Mouse (Mus musculus) embryo, embryonic 10.5 days (tissue): Measurements from ENCODE around the gene Vwa7.

ENCODE experiments used
- DNase-seq: peaks from one replicate; pipeline ENCODE4 v3.0.0-alpha.2; 2015; ENCODE audit warnings: low spot score

The Vwa7 gene

DNA sequence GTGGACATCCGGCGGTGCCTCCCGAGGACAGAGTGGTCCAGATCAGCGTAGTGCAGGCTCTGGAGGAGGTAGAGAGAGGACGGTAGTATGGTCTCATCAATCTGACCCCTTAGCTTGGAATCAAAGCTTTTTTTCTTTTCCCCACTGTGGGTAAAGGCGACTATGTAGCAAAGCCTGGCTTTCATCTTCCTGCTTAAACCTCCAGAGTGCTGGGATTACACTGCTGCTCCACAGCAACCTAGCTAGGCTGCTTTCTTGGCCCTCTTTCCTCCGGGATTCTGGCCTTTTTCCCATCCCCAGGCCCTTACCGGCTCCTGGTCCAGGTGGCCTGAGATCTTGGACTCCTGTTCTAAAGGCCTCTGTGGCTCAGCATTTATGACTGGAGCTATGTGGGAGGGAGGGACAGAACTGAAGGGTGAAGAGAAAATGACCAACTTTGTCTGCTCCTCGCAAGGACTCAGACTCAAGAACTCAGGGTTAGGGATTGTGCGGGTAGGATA is 48.0 kb downstream of the Vwa7 start:
- no peak for DNase-seq

- DNase-seq, result peak; percentile 82
These were observed 48.9 kb downstream of the Vwa7 start, which contains the start of gene Ly6g6c for GRCm38 (mm10) chr17:35064951-35065947. TSS of gene Ly6g6c (plus strand) at chr17:35065388.

DNA sequence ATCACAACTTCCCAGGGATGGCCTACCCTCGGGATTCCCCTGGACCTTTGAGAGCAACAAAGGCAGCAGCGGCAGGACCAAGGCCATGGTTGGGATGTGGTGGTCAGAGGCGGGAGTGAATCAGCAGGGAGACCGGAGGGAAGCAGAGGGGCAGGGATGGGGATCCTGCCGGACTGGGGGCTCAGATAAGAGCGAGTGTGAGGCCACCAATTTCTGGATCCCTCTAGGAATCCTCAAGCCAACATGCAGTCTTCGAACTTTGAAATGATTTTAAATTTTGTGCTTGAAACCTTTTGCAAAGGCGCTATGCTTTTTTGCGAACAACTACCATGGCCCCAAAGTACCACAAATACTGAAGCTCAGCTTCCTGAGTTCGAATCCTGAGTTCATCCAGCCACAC is 49.7 kb downstream of the Vwa7 start, which contains the start of gene Mpig6b:
Mpig6b (minus strand) TSS at position 101 of the 400 bp plus-strand sequence.
- DNase-seq, result no peak

DNA sequence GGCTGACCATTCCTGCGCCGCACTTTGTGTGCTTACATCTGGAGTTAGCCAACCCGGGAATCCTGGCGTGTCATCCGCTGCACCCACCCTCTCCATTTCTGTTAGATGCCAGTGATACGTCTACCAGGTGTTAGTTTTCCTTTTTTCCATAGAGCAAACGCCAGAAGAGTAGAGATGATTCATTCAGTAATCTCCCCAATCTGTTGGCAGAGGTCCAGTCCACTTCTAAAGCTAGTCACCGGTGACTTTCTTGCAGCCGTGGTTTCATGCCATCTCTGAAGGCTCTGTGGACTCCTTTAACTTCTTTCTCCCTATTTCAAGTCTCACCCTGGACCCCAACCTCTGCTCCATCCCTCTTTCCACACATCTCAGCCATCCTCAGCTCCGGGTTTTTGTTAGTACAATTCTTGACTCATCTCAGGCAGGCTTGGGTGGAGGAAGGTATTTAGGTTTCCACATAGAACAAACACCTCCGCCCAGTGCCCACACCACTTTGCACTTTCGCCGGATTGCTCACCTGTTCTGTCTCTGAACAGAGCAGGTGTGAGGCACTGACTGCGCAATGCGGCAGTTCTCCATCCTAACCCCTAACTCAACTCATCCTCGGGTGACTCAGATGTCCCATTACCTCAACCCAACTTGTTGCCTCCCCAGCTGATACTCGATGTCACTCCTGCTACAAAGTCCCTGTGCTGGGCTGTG is 52.0 kb downstream of the Vwa7 start:
- no peak for DNase-seq

DNA sequence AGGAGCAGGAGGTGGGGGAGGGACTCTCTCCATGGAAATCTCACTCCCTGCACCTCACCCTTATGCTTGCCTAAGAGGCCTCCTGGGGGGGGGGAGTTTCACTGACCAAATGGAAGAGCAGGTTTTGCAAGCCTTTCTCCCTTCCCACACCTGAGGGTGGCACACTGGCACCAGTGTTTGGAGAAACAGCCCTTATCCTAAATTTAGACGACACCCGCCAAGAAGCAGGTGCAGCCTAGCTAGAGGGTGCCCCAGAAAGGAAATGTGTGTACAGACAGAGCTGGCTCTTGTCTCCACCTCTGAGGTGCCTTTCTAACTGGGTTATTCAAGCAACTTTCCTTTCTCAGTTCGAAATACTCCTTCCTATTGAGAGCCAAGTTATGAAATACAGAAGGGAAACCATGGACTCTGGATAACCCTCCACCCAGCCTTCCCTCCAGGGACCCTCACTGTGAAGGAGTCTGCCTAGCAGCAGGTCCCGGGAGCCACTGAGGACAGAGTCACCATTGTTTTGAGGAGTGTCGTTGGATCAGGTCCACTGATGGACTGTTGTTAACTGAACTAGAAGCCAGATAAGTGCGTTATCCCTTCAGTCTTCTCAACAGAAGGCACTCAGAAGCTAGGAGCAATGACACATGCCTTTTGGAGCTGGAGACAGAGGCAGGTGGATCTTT is 54.3 kb downstream of the Vwa7 start:
- DNase-seq, result no peak

DNA sequence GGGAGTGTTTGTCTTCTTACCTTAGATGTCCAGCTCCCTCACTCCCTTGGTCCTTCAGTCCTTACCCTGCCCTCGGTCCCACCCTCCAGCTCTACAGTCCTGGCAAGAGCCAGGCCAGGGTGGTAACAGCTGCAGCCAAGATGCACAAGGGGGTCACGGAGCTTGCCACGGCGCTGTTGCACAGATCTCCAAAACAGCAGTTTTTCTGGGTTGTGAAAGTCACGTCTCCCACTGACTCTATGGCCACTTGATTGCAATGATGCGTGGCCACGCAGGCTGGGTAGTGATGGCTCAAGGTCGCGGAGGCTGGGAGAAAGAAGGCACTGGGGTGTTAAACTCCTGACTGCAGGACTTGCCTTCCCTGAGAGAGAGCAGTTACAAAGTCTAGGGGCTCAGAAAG is 55.1 kb downstream of the Vwa7 start:
- DNase-seq, result no peak

DNA sequence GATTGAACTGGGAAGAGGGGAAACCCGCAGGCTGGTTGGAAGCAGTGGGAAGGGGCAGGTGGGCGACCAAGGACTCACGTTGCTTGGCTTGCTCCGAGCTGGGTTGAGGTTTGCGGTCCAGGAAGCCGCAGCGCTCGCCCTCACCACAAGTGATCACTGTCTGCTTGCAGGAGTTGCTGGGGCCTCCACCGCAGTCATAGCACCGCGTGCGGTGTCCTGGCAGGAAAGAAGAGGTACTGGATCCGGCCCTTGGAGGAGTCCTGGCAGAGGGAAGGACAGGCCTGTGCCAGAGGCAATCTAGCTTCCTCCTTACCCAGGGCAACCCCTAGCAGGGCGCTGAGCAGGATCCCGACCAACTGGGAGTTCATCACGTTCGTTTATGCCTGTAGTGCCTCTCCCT is 57.7 kb downstream of the Vwa7 start:
- no peak for DNase-seq
